Mouse (Mus musculus) common myeloid progenitor, adult 5-6 weeks (primary cell): Measurements from ENCODE around the gene Pou5f2. TPM values are rescaled to one million over a fixed set of nuclear protein-coding genes. Genes with fewer than 3 reads are reported as not detected.

Experiments
- ATAC-seq: replicated peaks from 2 replicates; pipeline ENCODE4 v1.8.0; 2016; ENCODE audit warnings: low read depth, mild to moderate bottlenecking, moderate TSS enrichment, inconsistent platforms; ENCODE audit not compliant: poor library complexity, severe bottlenecking
- total RNA-seq: library from RNA; stranded (forward); fragments of 200-1000, 187-1606 nt; gene quantifications from 2 replicates; pipeline ENCODE4 v1.2.3, GENCODE M21; 2017

Pou5f2 gene
- total RNA-seq: 1.7 and 2.1 TPM in 2 replicates

DNA sequence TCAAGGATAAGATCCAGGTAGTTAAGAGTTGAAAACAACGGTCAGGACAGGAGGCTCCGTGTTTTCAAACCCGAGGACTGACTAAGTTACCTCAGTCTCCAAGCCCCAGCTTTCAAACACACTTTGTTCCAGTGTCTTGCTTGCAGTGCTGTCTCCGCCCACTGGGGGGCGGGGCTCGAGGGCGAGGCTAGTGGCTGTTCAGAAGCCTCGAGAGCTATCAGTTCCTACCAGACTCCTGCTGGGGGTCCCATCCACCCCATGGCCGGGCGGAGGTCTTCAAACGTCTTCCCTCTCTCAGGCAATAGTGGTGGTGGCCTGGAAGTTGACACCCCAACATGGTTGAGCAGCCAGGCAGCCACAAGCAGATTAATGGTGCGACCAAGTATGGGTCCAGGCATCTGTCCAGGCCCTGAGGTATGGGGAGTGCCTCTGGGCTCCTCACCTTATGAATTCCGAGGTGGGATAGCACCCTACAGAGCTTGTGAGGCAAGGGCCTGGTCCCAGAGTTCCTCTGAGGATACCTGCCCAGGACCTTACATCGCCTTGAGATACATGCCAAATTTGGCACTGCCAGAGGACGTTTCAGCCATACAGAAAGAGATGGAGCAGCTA lies at the start of gene Pou5f2:
Pou5f2 (plus strand) TSS at position 220 of the 612 bp plus-strand sequence.
- peak; percentile 71 for ATAC-seq

- ATAC-seq: no peak
Observed at GRCm38 (mm10) chr13:77976248-77976647, 48.5 kb upstream of the Pou5f2 start.

- no peak for ATAC-seq
Observed at GRCm38 (mm10) chr13:77977121-77977520, 47.6 kb upstream of the Pou5f2 start.

- ATAC-seq: peak; percentile 83
Observed at GRCm38 (mm10) chr13:77982105-77982851, 42.4 kb upstream of the Pou5f2 start.

DNA sequence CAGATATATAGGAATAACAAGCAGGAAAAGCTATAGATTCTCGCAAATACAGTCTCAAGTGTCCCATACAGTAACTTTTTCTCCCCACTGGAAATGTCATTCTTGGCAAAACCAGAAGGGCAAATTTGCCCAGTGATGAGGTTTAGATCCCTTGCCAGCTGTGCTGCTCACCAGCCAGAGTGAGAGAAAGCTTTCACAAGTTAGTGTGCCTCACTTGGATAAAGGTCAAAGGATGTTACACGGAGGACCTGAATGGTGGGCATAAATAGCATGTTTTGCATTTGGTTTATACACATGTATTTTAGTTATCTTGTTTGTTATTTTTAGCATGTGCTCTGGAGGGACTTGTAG lies 41.9 kb upstream of the Pou5f2 start:
- no peak for ATAC-seq

- no peak for ATAC-seq
Observed at GRCm38 (mm10) chr13:77991189-77991886, 33.4 kb upstream of the Pou5f2 start.

DNA sequence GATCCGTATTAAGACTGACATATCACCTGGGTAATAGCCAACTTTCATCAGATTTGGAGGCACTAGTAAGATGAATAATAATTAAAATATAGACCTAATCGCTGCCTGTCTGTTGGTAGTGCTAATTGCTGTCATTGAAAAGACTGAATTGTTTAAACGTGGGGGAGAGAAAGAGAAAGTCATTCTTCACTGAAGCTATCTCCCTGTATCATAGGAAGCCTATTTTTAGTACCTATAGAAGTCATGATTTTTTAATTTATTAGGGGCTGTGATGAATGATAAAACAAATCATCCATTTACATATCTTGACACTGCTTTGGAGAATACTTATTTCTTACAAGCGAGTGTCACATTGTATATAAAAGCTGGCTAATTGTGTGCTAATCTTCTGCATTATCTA lies 20.1 kb upstream of the Pou5f2 start:
- ATAC-seq: no peak

DNA sequence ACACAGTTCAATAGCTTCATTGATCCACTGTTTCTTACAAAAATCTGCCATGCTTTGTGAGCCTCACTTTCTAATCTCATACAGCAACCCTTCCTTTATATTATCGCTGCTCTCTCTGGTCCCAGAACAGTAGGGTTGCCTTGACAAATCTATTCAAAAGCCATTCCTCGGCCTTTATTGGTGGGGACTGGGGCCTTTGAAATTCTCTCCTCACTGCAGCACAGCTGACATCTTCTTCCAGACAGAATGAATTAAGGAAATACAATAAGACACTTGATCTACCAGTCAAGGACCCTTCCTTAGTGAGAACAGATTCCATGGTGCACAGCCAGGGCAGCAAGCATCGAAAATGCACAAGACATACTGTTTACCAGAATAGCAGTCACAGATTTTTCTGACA lies 19.4 kb upstream of the Pou5f2 start:
- no peak for ATAC-seq

- no peak for ATAC-seq
Observed at GRCm38 (mm10) chr13:78010176-78010575, 14.5 kb upstream of the Pou5f2 start.

- ATAC-seq: no peak
Observed at GRCm38 (mm10) chr13:78032821-78033220, 8.1 kb downstream of the Pou5f2 start.

GRCm38 (mm10) chr13:78037203-78037602 lies 12.5 kb downstream of the Pou5f2 start:
- no peak for ATAC-seq

DNA sequence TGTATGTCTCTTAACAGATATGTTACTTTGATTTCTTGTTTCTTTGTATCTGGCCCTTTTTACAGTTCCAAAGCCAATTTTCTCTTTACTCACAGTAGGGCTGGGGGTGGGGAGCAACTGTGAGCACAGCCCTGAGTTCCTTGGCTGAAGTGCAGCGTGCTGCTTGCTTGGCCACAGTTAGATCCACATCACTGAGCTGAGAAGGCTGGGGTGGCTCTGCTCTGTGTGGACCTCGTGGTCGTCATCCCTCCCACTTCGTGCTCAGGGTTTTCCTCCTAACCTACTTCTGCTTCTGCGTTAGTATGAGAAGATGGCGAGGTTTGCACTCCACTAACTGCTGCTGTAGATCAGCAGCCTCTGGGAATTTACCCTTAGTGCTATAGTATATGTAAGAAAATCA lies 18.5 kb downstream of the Pou5f2 start:
- ATAC-seq: 0 out of 2 replicates have a peak, but pooled peaks have one; percentile 8

GRCm38 (mm10) chr13:78045116-78045515 lies 20.4 kb downstream of the Pou5f2 start:
- no peak for ATAC-seq

Other genes with a start within 250 kb of the Pou5f2 start
- not detected in 2 replicates for gene Nr2f1, start 174.9 kb downstream of the Pou5f2 start, total RNA-seq